7 mouse cellular contexts compared by ENCODE assay signal in the genomic region with DNA sequence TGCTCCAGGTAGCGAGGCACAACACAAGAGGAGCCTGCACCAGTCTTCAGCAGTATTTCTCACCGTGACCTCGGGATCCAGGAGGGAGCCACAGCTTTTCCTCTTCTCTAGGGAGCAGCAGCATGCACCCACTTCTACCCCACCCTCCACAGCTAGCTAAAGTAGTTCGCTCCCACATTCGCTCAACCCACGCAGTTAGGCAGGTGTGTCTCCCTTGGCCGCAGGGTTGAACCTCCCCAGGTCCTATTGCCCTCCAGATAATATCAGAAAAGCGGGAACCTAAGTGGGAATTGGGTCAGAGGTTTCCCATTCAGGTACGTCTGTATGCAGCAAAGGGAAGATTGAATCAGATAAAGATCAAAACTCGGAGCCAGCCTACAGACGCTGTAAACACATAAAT. TPM values are rescaled to one million over a fixed set of nuclear protein-coding genes. Genes with fewer than 3 reads are reported as not detected.
A peak's percentile ranks its signal among the peaks of the same experiment; 100 is the strongest.
DNase-seq lines count a peak whose midpoint lies in the region; ATAC-seq lines count a peak whose summit lies in the region.

No protein-coding gene starts in this region.

- ATAC-seq in hindbrain, embryonic 11.5 days (ENCODE audit: low FRiP score): no peak
- ATAC-seq in stomach, embryonic 16.5 days (ENCODE audit: insufficient read depth, low FRiP score): no peak

- peak overlapping the region; percentile 13; the same call in 1 of the 2 replicates for H3K4me3 ChIP-seq in hindbrain, embryonic 11.5 days (ENCODE audit: low read depth, low read length)
- peak overlapping the region; percentile 15 for H3K4me3 ChIP-seq in stomach, embryonic 16.5 days (replicated peaks; ENCODE audit: low read length)

- no peak overlapping the region for H3K9ac ChIP-seq in hindbrain, embryonic 11.5 days (ENCODE audit: low read depth, low read length)
- no peak overlapping the region for H3K9ac ChIP-seq in stomach, embryonic 16.5 days (ENCODE audit: low read length)

- WGBS in hindbrain, embryonic 11.5 days: 18% methylated on average over 11 of the region's 11 CpGs
- 17% methylated on average over 11 of the region's 11 CpGs for WGBS in stomach, embryonic 16.5 days

- peak; percentile 3 for DNase-seq in lung, adult 18-20 months
- no peak for DNase-seq in lung, postnatal 4 days
- DNase-seq in cerebellum, adult 9-11 months: peak; percentile 22
- peak; percentile 2 for DNase-seq in hindbrain, embryonic 11.5 days (ENCODE audit: low spot score)
- DNase-seq in lung, postnatal 25 days (ENCODE audit: low spot score): peak; percentile 6
- no peak for DNase-seq in kidney, adult 18-20 months

- H3K36me3 ChIP-seq in hindbrain, embryonic 11.5 days (ENCODE audit: control insufficient read depth, insufficient read depth, low read length): no peaks in the 10 kb centered on the region
- no peaks in the 10 kb centered on the region for H3K36me3 ChIP-seq in stomach, embryonic 16.5 days (ENCODE audit: control insufficient read depth, insufficient read depth, low read length)

- no peak overlapping the region for H3K27ac ChIP-seq in hindbrain, embryonic 11.5 days (ENCODE audit: low read depth, low read length)
- no peak overlapping the region for H3K27ac ChIP-seq in stomach, embryonic 16.5 days (ENCODE audit: low read length)

- 0 out of 2 replicates have a peak, but pooled peaks cover 4% of the 10 kb centered on the region for H3K27me3 ChIP-seq in hindbrain, embryonic 11.5 days (ENCODE audit: control insufficient read depth, insufficient read depth, low read length)
- no peaks in the 10 kb centered on the region for H3K27me3 ChIP-seq in stomach, embryonic 16.5 days (ENCODE audit: control insufficient read depth, insufficient read depth, low read length)

- H3K9me3 ChIP-seq in hindbrain, embryonic 11.5 days (ENCODE audit: control insufficient read depth, low read length): no peaks in the 10 kb centered on the region
- H3K9me3 ChIP-seq in stomach, embryonic 16.5 days (replicated peaks; ENCODE audit: control insufficient read depth, low read length): no peaks in the 10 kb centered on the region

- peak overlapping the region; percentile 17 for H3K4me2 ChIP-seq in hindbrain, embryonic 11.5 days (replicated peaks; ENCODE audit: low read depth, low read length)
- peak overlapping the region; percentile 42 for H3K4me2 ChIP-seq in stomach, embryonic 16.5 days (ENCODE audit: low read depth, low read length)

- H3K4me1 ChIP-seq in hindbrain, embryonic 11.5 days (replicated peaks; ENCODE audit: control insufficient read depth, insufficient read depth, low read length): no peaks in the 10 kb centered on the region
- H3K4me1 ChIP-seq in stomach, embryonic 16.5 days (ENCODE audit: control insufficient read depth, insufficient read depth, low read length): no peaks in the 10 kb centered on the region

RNA-seq across cellular contexts. Expression of a gene that starts 0.9 kb away (rescaled TPM):
- 0.11 TPM in 1 of 2 replicates, not detected in the other for polyA plus RNA-seq in hindbrain, embryonic 11.5 days (2014; fragmentation: Nextera tagmentation; extraction: Ambion mirVana)
- 0.22 and 0.94 TPM in 2 replicates for polyA plus RNA-seq in stomach, embryonic 16.5 days (2015; fragmentation: Nextera tagmentation; extraction: Ambion mirVana)

RNA-seq across cellular contexts. Expression of a gene that starts 24.5 kb away (rescaled TPM):
- polyA plus RNA-seq in hindbrain, embryonic 11.5 days (2014; fragmentation: Nextera tagmentation; extraction: Ambion mirVana): not detected in 2 replicates
- polyA plus RNA-seq in stomach, embryonic 16.5 days (2015; fragmentation: Nextera tagmentation; extraction: Ambion mirVana): not detected in 2 replicates

RNA-seq across cellular contexts. Expression of a gene that starts 58.9 kb away (rescaled TPM):
- 0.11 TPM in 1 of 2 replicates, not detected in the other for polyA plus RNA-seq in hindbrain, embryonic 11.5 days (2014; fragmentation: Nextera tagmentation; extraction: Ambion mirVana)
- 0.13 and 0.27 TPM in 2 replicates for polyA plus RNA-seq in stomach, embryonic 16.5 days (2015; fragmentation: Nextera tagmentation; extraction: Ambion mirVana)

Comparison
In these comparisons a context has a peak if more than half of its experiments do, and no peak if none do; other contexts are left out.
1. DNase-seq: peak in lung, adult 18-20 months (2 of 2), cerebellum, adult 9-11 months (single experiment), hindbrain, embryonic 11.5 days (single experiment) and lung, postnatal 25 days (single experiment); none in lung, postnatal 4 days (0 of 2) and kidney, adult 18-20 months (single experiment).